Mouse (Mus musculus) midbrain, embryonic 13.5 days (tissue): ENCODE measurements at regions not wholly inside any gene's neighbourhood (a gene's known extent, or its start where the extent isn't known, plus 50 kb on each side); places are given as distances from the start of the nearest gene placed in this dataset.

Experiments used
- ATAC-seq: fragments of 200-750 bp; cut with Nextera tagmentation; 2 replicates; pipeline ENCODE4 v1.8.0; 2017; ENCODE audit warnings: mild to moderate bottlenecking, moderate TSS enrichment, moderate library complexity
- H3K27ac ChIP-seq: fragments of 300-500 bp; sonication (generic); 2 replicates; pipeline ENCODE4 v1.5.1; 2015; ENCODE audit warnings: inconsistent platforms, mild to moderate bottlenecking, moderate library complexity
- H3K27me3 ChIP-seq: fragments of 300-500 bp; sonication (generic); 2 replicates; pipeline ENCODE4 v1.6.1; 2015; ENCODE audit warnings: mild to moderate bottlenecking, inconsistent platforms
- H3K36me3 ChIP-seq: fragments of 300-500 bp; sonication (generic); 2 replicates; pipeline ENCODE4 v1.6.1; 2015; ENCODE audit warnings: mild to moderate bottlenecking, inconsistent platforms
- H3K4me1 ChIP-seq: fragments of 300-500 bp; sonication (generic); replicated peaks from 2 replicates; pipeline ENCODE4 v1.6.1; 2015; ENCODE audit warnings: inconsistent platforms
- H3K4me2 ChIP-seq: fragments of 300-500 bp; sonication (generic); replicated peaks from 2 replicates; pipeline ENCODE4 v1.6.1; 2015; ENCODE audit warnings: moderate library complexity, mild to moderate bottlenecking, inconsistent platforms
- H3K4me3 ChIP-seq: fragments of 300-500 bp; sonication (generic); replicated peaks from 2 replicates; pipeline ENCODE4 v1.5.1; 2015; ENCODE audit warnings: mild to moderate bottlenecking, inconsistent platforms
- H3K9ac ChIP-seq: fragments of 300-500 bp; sonication (generic); replicated peaks from 2 replicates; pipeline ENCODE4 v1.6.1; 2015; ENCODE audit warnings: mild to moderate bottlenecking, inconsistent platforms
- H3K9me3 ChIP-seq: fragments of 300-500 bp; sonication (generic); 2 replicates; pipeline ENCODE4 v1.6.1; 2016; ENCODE audit warnings: mild to moderate bottlenecking, inconsistent platforms
- WGBS: fragments of 180-500 bp; shearing (Covaris S2); methylation state at CpG from one replicate; pipeline ENCODE4 v1.1.7; 2015; 5-methylcytosine and 5-hydroxymethylcytosine counted together

DNA sequence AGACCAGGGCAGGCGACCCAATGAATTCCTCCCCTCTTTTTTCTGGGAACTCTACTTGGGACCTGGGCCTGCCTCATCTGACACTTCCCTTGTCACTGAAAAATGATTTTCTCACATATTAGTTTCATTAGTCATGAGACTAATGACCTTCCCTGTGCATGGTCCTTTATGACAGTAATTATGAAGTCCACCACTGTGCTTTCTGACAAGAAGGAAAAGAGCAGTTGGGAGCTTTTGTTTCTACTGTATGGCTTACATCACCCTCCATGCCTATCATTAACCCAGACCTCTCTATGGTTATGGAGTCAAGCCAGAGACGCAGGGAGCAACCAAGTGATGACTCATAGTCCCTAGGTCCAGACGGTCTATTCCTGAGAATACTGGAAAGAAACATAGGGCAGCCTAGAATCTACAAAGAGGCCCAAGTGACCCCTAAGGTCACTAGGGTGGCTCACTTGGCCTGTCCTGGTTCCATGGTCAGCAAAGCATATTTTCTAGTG lies 109.8 kb upstream of the Plxna4 start:
- Histone ChIP-seq H3K4me2 (no peak overlapping the region), H3K27ac (no peak overlapping the region), H3K27me3 (no peaks in the 10 kb centered on the region), H3K4me3 (no peak overlapping the region), H3K36me3 (no peaks in the 10 kb centered on the region), H3K9me3 (no peaks in the 10 kb centered on the region), H3K4me1 (no peaks in the 10 kb centered on the region), H3K9ac (no peak overlapping the region)
- no peak for ATAC-seq
- WGBS, result 88% methylated on average over 3 of the region's 3 CpGs

DNA sequence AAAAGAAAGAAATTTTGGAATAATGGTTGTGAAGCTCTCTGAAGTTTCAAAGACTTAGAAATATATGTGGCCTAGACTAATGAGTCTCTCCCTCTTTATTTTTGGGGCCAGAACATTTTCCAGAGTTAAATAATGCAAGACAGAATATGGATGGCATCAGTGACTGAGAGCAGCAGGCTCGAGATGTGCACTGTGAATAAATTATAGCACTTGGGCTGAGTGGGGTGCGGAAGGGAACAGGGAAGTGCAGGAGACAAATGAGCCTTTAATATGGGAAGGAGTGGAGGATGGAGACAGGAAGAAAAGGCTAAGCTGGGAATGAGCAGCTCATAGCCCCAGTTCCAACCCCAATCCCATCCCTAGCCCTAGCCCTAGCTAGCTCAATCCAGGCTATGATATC lies 108.0 kb upstream of the Plxna4 start:
- no peaks in the 10 kb centered on the region for H3K36me3 ChIP-seq

DNA sequence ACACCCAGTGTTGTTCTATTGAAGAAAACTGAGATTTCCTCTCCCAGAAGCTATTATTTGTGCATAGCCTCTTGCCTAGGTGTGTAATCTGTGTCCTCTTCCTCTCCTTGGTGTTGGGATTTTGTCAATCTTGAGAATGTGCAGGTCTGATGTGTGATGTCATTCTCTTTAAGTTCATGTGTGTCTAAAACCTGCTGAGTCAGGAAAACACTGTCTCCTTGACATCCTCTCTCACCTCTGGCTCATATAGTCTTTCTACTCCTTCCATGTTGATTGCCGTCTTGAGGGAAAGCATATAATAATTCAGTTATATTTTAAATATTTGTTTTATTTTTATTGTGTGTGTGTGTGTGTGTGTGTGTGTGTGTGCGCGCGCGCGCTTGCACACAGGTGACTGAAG lies 84.6 kb upstream of the Plxna4 start:
- Histone ChIP-seq H3K27me3 (no peaks in the 10 kb centered on the region), H3K4me1 (no peaks in the 10 kb centered on the region), H3K27ac (no peak overlapping the region), H3K36me3 (no peaks in the 10 kb centered on the region), H3K9me3 (no peaks in the 10 kb centered on the region), H3K4me3 (no peak overlapping the region), H3K9ac (no peak overlapping the region), H3K4me2 (no peak overlapping the region)
- no peak for ATAC-seq
- WGBS, result 98% methylated on average over 6 of the region's 6 CpGs

More for the DNA sequence above, 108.0 kb upstream of the Plxna4 start:
- H3K9ac ChIP-seq, result no peak overlapping the region
- no peaks in the 10 kb centered on the region for H3K4me1 ChIP-seq
- H3K4me2 ChIP-seq, result no peak overlapping the region
- H3K4me3 ChIP-seq, result no peak overlapping the region
- no peaks in the 10 kb centered on the region for H3K27me3 ChIP-seq
- no peak overlapping the region for H3K27ac ChIP-seq
- H3K9me3 ChIP-seq, result no peaks in the 10 kb centered on the region
- ATAC-seq, result no peak
- WGBS, result 82% methylated on average over 2 of the region's 2 CpGs

DNA sequence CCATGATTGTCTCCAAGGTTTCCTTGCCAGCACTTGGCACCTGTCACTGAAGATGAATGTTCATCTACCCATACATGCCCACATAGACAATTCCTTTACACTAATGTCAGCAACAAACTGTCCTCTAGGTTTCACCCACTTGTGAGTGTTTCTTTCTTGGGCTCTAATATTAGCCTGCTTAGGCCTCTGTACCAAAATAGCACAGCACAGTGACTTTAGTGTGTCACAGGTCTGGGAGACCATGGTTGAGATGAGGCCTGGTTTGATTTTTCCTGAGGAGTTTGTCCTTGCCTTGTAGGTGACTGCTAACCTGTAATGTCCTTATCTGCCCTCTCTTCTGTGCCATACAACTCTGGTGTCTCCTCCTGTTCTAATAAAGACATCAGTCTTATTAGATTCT lies 71.8 kb upstream of the Plxna4 start:
- no peak overlapping the region for H3K4me3 ChIP-seq
- H3K27ac ChIP-seq, result no peak overlapping the region
- no peak overlapping the region for H3K9ac ChIP-seq
- no peak overlapping the region for H3K4me2 ChIP-seq
- H3K4me1 ChIP-seq, result no peaks in the 10 kb centered on the region
- no peak for ATAC-seq
- H3K36me3 ChIP-seq, result no peaks in the 10 kb centered on the region
- H3K9me3 ChIP-seq, result no peaks in the 10 kb centered on the region
- H3K27me3 ChIP-seq, result no peaks in the 10 kb centered on the region

DNA sequence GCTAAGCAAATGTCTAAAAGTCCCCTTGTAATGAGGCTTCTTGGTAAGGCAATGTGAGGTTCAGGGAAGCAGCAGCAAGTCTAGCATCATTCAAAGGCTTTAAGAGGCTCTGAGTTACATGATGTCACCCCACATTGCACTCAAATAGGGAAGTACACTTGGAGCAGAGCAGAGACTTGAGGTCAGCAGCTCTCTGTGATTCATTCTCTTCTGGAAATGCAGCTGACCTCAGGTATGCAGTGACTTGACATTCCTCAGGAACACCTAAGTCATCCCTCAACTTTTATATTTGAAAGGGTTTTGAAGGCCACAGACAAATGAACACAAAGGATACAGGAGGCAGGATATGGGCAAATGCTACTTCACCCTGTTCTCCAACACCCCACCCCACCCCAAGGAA lies 69.4 kb upstream of the Plxna4 start:
- Histone ChIP-seq H3K4me1 (no peaks in the 10 kb centered on the region), H3K4me3 (no peak overlapping the region), H3K9me3 (no peaks in the 10 kb centered on the region), H3K36me3 (no peaks in the 10 kb centered on the region), H3K9ac (no peak overlapping the region), H3K27me3 (no peaks in the 10 kb centered on the region), H3K27ac (no peak overlapping the region), H3K4me2 (no peak overlapping the region)
- ATAC-seq, result no peak

DNA sequence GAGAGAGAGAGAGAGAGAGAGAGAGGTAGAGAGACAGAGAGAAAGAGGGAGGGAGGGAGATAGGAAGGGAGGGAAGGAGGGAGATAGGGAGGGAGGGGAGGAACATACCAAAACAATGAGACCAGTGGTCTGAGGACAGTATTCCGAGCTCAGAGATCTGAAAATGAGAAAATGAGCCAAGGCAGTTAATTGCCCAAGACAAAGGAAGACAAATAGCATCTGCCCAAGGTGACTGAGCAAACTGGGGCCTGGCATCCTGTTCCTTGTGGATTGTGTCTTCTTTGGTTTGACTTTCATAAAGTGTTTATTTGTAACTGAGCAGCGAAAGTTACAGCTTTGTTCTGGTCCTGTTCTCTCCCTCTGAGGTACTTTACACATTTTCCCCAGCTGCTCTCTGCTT lies 66.2 kb upstream of the Plxna4 start:
- no peak for ATAC-seq
- Histone ChIP-seq H3K4me1 (no peaks in the 10 kb centered on the region), H3K4me2 (no peak overlapping the region), H3K27ac (no peak overlapping the region), H3K36me3 (no peaks in the 10 kb centered on the region), H3K4me3 (no peak overlapping the region), H3K9me3 (no peaks in the 10 kb centered on the region), H3K27me3 (no peaks in the 10 kb centered on the region), H3K9ac (no peak overlapping the region)
- 79% methylated on average over 2 of the region's 2 CpGs for WGBS

DNA sequence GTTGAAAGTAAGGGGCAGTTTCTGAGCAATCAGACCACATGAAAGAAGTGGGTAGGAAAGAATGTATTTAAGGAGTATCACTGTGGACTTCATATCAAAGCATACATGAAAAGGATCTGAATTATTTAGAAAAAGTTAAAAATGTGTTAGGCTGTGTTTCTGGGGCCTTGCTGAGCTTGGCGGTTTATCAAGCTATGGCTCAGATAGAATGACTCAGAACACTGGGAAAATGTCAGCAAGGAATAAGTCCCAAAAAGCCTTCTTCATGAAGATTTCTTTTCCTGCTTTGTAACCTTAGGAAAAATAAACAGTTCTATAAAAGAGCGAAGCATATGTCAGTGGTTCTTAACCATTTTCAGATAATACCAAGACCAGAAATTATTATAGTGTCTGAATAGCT lies 56.0 kb upstream of the Plxna4 start:
- H3K4me2 ChIP-seq, result no peak overlapping the region
- H3K9ac ChIP-seq, result no peak overlapping the region
- H3K36me3 ChIP-seq, result no peaks in the 10 kb centered on the region
- H3K9me3 ChIP-seq, result no peaks in the 10 kb centered on the region
- H3K27me3 ChIP-seq, result no peaks in the 10 kb centered on the region
- 96% methylated on average over 2 of the region's 2 CpGs for WGBS
- no peaks in the 10 kb centered on the region for H3K4me1 ChIP-seq
- no peak overlapping the region for H3K4me3 ChIP-seq
- no peak overlapping the region for H3K27ac ChIP-seq
- ATAC-seq, result no peak

DNA sequence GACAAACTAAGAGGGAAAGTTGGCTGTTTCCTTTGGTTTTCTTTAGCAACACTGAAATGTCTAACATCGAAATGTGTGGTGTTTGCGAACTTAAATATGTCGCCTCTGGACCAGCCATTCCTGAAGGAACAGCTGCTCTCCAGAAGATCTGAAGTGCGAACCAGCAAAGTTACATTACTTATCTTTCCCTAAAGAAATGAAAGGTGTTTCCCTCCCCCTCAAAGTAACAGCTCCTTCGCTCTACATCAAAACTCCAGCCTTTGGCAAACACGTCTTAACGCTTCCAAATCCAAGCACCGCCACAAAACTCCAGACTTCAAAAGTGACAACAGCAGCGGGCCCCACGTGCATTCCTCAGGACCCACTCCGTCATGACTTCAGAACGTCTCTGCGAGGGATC lies 50.9 kb upstream of the Plxna4 start:
- Histone ChIP-seq H3K27ac (no peak overlapping the region), H3K27me3 (no peaks in the 10 kb centered on the region), H3K9ac (no peak overlapping the region), H3K4me1 (no peaks in the 10 kb centered on the region), H3K36me3 (no peaks in the 10 kb centered on the region), H3K4me2 (no peak overlapping the region), H3K4me3 (no peak overlapping the region), H3K9me3 (no peaks in the 10 kb centered on the region)
- WGBS, result 89% methylated on average over 13 of the region's 13 CpGs
- no peak for ATAC-seq
